Mouse (Mus musculus) heart, postnatal 10 days (tissue): ENCODE data around the gene Erc2. TPM values are rescaled to one million over a fixed set of nuclear protein-coding genes. Genes with fewer than 3 reads are reported as not detected.

Experiments used
- DNase-seq, 2 experiments: peaks; one replicate each; pipeline ENCODE4 v3.0.0; 2021
- intact Hi-C: fragments of 180-260 bp; cut with DNase I; formaldehyde crosslinking; loops from one replicate; pipeline ENCODE4 v1.15.1; 2025
- total RNA-seq, 2 experiments: library from RNA; stranded (reverse); gene quantifications; 2 replicates each; pipeline ENCODE4 v1.2.3; 2021

The Erc2 gene
- total RNA-seq, 2 experiments from 2014 or later = 2.5 to 2.9 TPM

GRCm38 (mm10) chr14:28043095-28043494, 420.9 kb downstream of the Erc2 start:
- DNase-seq = no peak
- intact Hi-C loops = no loop called here

- intact Hi-C loops = no loop called here
- DNase-seq = no peak
Observed at GRCm38 (mm10) chr14:28051646-28052045, 429.4 kb downstream of the Erc2 start.

GRCm38 (mm10) chr14:28057159-28057884, 435.1 kb downstream of the Erc2 start:
- no peak for DNase-seq
- intact Hi-C loops = no loop called here

GRCm38 (mm10) chr14:28057885-28058860, 435.9 kb downstream of the Erc2 start:
- peak; percentile 24 to 27 for DNase-seq
- intact Hi-C loops = no loop called here

GRCm38 (mm10) chr14:28060891-28061290, 438.7 kb downstream of the Erc2 start:
- intact Hi-C loops = no loop called here
- DNase-seq = no peak

GRCm38 (mm10) chr14:28061649-28062375, 439.6 kb downstream of the Erc2 start:
- DNase-seq = no peak
- intact Hi-C loops = no loop called here

- intact Hi-C loops = no loop called here
- DNase-seq = no peak
Observed at GRCm38 (mm10) chr14:28068021-28068420, 445.8 kb downstream of the Erc2 start.

GRCm38 (mm10) chr14:28069826-28070225, 447.6 kb downstream of the Erc2 start:
- intact Hi-C loops = no loop called here

GRCm38 (mm10) chr14:28072561-28072960, 450.3 kb downstream of the Erc2 start:
- intact Hi-C loops = no loop called here
- no peak for DNase-seq

More at GRCm38 (mm10) chr14:28069826-28070225, 447.6 kb downstream of the Erc2 start:
- DNase-seq = no peak

GRCm38 (mm10) chr14:28089636-28090443, 467.6 kb downstream of the Erc2 start:
- peak; percentile 11 to 42 for DNase-seq
- intact Hi-C loops = no loop called here

GRCm38 (mm10) chr14:28091367-28091766, 469.1 kb downstream of the Erc2 start:
- no peak for DNase-seq
- intact Hi-C loops = no loop called here

- intact Hi-C loops = no loop called here
Observed at GRCm38 (mm10) chr14:28093214-28093613, 471.0 kb downstream of the Erc2 start.

GRCm38 (mm10) chr14:28093913-28094312, 471.7 kb downstream of the Erc2 start:
- DNase-seq = no peak
- intact Hi-C loops = loop anchor here (2.0 kb wide), 1 partner anchor 413 kb away; no protein-coding TSS in a partner anchor

More at GRCm38 (mm10) chr14:28093214-28093613, 471.0 kb downstream of the Erc2 start:
- peak in 1 of 2 experiments; percentile 3 for DNase-seq

GRCm38 (mm10) chr14:28099084-28099483, 476.9 kb downstream of the Erc2 start:
- intact Hi-C loops = no loop called here

GRCm38 (mm10) chr14:28113121-28113520, 490.9 kb downstream of the Erc2 start:
- intact Hi-C loops = no loop called here
- DNase-seq = no peak

More at GRCm38 (mm10) chr14:28099084-28099483, 476.9 kb downstream of the Erc2 start:
- DNase-seq = no peak

- DNase-seq = no peak
Observed at GRCm38 (mm10) chr14:28120851-28121250, 498.6 kb downstream of the Erc2 start.

GRCm38 (mm10) chr14:28126842-28127241, 504.6 kb downstream of the Erc2 start:
- peak in 1 of 2 experiments; percentile 1 for DNase-seq
- intact Hi-C loops = no loop called here

More at GRCm38 (mm10) chr14:28120851-28121250, 498.6 kb downstream of the Erc2 start:
- intact Hi-C loops = no loop called here

GRCm38 (mm10) chr14:28128999-28129398, 506.8 kb downstream of the Erc2 start:
- intact Hi-C loops = no loop called here
- DNase-seq = no peak

GRCm38 (mm10) chr14:28143998-28144397, 521.8 kb downstream of the Erc2 start:
- intact Hi-C loops = no loop called here
- DNase-seq = no peak

GRCm38 (mm10) chr14:28147201-28147600, 525.0 kb downstream of the Erc2 start:
- no peak for DNase-seq
- intact Hi-C loops = no loop called here
